Mouse (Mus musculus): ENCODE data around the gene Stk40. TPM values are rescaled to one million over a fixed set of nuclear protein-coding genes. Genes with fewer than 3 reads are reported as not detected.

Gene Stk40
- total RNA-seq, 2 experiments from 2014 or later = 34.4 to 39.0 TPM

- DNase-seq (ENCODE audit: low spot score in 2 of 2) = no peak
These were observed 15.3 kb downstream of the Stk40 start for GRCm38 (mm10) chr4:126119051-126119450.

DNA sequence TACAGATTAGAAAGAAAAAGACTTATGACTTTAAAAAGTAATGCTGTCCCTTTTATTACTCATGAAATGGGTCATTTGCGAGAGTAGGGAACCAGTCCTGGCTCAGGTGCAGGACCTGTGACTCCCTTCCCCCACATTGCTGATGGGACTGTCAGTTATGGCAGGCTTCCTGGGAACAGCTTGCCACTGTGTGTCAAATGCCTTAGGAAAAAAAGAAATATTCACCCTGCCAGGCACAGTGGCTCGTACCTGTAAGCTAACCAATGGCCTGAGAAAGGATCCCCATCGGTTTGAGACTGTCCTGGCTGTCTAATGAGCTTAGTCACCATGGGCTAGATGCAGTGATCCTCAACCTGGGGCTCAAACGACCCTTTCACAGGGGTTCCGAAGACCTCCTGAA is 16.3 kb downstream of the Stk40 start:
- no peak for DNase-seq (ENCODE audit: low spot score in 2 of 2)

GRCm38 (mm10) chr4:126120506-126120905 is 16.7 kb downstream of the Stk40 start:
- DNase-seq (ENCODE audit: low spot score in 2 of 2) = no peak

DNA sequence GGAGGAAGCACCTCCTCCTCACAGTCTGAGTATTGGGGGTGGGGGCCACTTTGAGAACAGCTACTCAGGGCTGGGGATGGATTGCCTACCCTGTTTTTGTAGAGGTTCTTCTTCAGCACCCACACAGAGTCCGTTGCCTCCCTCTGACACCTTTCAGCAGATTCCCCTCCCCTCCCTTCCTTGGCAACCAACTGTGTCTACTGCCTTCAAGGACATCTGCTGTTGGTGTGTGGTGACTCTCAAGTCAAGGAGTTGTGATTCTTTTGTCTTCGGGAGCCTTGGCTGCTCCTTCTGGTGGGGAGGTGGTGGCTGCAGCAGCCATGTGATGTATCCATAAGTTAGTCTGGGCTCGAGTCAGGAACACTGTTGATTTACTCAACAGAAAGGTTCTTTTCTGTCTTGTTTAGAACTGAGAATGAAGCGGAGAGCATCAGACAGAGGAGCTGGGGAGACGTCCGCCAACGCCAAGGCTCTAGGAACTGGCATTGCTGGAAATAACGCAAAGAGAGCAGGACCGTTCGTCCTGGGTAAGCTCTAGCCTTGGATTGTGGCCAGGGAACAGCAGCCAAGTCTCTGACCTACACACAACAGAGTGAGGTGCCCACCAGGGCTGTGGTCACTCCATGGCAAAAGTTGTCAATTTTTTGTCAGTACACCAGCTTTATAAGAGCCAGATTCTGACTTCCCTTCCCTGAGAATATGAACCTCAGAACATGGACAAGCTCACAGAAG is 19.7 kb downstream of the Stk40 start:
- DNase-seq (ENCODE audit: low spot score in 2 of 2) = no peak

DNA sequence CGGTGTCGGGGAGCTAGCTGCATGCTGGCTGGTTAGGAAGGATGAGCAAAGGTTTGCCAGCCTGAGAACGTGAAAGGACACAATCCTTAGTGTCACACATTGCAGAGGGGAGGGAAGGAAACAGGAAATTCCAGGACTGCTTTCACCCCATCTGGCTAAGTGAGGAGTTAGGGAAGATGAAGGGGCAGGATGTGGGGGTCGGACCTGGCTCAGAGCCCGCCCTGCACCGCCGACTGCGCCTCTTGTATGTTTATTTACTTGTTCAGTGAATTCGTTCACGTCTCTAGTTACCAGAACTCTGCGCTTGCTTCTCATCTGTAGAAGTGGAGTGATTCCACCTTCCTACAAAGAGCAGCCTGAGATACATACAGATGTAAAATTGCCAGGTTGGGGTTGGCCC is 26.7 kb downstream of the Stk40 start:
- no peak for DNase-seq (ENCODE audit: low spot score in 2 of 2)

- peak in 1 of 2 experiments; percentile 60 for DNase-seq (ENCODE audit: low spot score in 2 of 2)
These were observed 27.7 kb downstream of the Stk40 start for GRCm38 (mm10) chr4:126131290-126132121.

DNA sequence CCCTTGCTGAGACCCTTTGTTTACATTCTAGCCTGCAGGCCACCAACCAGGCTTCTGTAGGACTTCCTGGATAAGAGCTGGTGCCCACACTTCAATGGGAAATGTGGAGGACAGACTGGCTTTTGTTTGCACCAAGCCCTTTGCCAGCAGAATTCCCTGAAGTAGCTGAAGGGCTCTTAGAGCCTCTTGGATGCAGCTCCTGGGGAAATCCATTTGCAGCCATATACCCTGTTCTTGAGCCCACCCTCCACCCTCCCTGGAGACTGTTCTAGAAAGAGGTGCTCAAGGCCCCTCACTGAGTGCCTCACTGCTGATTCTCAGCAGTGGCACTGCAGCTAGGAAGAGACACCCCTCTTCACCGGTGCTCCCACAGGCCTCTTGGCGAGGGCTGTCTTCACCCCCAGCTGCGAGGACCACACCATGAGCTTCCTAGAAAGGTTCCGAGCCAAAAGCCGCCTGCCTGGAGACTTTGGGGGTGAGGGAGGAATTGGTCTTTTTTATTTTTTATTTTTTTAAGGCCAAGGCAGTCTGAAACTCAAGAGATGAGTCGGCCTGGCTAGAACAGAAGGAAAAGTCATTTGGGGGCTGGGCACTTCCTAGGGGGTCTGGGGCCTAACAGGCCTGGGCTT is 29.0 kb downstream of the Stk40 start:
- DNase-seq (ENCODE audit: low spot score in 2 of 2) = no peak

- DNase-seq (ENCODE audit: low spot score in 2 of 2) = no peak
These were observed 30.5 kb downstream of the Stk40 start for GRCm38 (mm10) chr4:126134236-126134635.

DNA sequence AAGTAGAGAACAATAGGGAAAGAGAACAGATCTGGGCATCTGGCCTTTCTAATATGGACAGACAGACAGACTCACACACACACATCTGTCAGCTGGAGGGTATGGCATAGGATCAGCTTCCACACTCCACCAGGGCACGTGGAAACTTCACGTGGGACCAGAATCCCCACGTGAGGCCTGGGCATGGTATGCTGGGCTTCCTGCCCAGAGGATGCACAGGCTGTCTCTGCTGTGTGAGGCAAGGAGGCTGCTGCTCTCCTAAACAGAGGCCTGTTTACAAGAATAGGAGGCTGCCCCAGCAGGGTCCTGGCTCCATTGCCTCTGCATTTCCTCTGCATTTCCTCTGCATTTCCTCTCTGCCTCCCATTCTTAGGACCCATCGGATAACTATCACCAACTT is 30.9 kb downstream of the Stk40 start:
- DNase-seq (ENCODE audit: low spot score in 2 of 2) = no peak

DNA sequence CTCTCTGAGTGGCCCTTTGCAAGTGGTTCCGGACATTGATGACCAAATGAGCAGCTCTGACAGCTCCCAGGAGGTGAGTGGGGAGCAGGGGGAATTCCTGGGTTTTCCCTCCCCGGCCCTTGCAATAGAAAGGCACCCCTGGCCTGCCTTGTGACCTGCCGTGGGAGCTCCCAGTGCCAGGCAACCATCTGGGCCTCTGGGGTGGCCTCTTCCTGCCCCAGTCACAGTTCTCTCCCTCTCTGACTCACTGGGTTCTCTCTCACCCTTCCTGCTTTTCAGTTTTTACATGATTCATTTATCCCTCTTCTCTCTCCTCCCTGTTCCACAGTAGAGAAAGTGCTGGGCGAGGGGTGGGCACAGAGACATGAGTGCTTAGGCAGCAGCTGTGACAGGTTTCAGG is 34.0 kb downstream of the Stk40 start:
- DNase-seq (ENCODE audit: low spot score in 2 of 2) = no peak

DNA sequence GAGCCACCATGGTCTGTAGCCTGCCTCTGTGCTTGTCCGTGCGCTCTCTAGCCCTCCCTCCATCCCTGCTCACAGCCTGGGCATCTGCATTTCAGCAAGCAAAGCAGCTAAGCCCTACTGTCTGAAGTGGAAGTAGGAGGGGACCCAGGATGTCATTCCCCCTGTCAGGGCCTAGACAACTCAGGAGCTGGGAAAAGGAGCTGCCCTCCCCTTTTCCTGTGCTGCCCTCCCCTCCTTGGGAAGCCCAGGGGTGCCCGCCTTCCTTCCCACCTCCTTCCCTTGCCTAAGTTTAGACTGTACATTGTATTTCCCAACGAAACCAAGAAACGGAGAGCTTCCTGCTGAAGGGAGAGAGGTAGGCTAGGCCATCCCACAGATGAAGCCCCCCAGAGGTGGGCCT is 37.3 kb downstream of the Stk40 start:
- DNase-seq (ENCODE audit: low spot score in 2 of 2) = no peak

DNA sequence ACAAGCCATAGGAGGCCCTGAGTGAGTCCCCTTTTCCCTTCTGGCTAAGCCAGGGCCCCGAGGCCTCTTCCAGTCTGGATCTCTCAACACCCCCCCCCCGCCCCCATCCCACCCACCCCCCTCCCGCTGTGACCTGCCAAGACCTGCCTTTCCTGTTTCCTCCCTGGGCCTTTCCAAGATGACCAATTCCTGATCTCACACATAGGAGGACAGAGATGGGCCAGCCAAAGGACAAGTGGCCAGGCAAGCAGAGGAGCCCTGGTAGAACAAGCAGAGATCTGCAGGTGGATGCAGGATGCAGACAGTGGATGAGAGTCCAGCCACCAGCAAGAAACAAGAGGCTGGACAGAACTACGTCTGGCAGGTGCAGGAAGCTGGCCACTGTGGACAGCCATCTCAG is 41.6 kb downstream of the Stk40 start:
- no peak for DNase-seq (ENCODE audit: low spot score in 2 of 2)

GRCm38 (mm10) chr4:126146974-126147532 is 43.3 kb downstream of the Stk40 start:
- no peak for DNase-seq (ENCODE audit: low spot score in 2 of 2)

GRCm38 (mm10) chr4:126147533-126148160 is 43.9 kb downstream of the Stk40 start, which contains the start of gene Eva1b:
Gene Eva1b (plus strand): TSS chr4:126147744.
- DNase-seq (ENCODE audit: low spot score in 2 of 2) = peak; percentile 66 to 82

- DNase-seq (ENCODE audit: low spot score in 2 of 2) = peak; percentile 54 to 77
These were observed 44.6 kb downstream of the Stk40 start for GRCm38 (mm10) chr4:126148161-126148961.

DNA sequence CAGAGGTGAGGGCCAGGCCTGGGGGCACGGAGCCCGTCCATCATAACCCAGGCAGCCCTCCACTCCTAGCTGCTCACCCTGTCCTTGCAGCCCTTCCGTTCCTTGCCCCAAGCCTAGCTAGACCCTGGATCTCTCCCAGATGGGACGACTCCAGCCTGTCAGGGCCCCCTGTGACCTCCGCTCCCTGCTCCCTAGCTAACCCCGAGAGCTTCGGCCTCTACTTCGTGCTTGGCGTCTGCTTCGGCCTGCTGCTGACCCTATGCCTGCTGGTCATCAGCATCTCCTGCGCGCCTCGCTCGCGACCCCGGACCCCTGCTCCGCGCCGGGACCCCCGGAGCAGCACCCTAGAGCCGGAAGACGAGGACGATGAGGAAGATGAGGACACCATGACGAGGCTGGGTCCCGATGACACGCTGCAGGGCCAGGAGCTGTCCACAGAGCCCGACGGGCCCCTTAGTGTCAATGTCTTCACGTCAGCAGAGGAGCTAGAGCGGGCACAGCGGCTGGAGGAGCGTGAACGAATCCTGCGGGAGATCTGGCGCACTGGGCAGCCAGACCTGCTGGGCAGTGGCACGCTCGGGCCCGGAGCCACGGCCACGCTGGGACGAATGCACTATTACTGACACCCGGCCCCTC is 45.4 kb downstream of the Stk40 start:
- no peak for DNase-seq (ENCODE audit: low spot score in 2 of 2)

GRCm38 (mm10) chr4:126149798-126150197 is 46.0 kb downstream of the Stk40 start:
- no peak for DNase-seq (ENCODE audit: low spot score in 2 of 2)

DNA sequence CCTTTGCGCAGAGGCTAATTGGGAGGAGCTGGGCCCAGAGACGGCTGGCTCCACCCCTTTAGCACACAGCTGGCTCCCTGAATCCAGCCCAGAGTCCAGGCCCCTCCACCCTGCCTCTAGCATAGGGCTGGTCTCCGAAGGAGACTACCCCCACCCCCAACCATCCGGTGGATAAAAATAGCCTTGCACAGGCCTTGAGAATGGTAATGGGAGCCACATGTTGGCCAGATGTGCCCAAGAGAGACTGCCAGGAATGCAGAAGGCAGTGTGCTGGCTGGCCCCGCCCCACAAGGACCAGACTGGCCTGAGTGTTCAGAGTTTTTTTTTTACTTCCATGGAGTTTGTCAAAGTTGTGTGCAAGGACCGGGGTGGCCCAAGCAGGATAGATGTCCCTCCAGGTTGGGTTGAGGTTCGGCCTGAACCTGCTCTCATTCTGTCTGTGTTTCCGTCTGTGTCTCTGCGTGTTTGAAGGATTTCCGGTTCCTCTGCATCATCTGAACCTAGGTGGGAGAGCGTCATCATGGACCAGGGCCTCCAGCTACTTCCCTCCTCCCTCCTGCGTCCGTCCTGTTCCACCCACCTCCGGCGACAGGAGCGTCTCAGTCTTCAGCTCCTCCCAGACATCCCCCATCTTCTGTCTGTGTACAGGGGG is 46.7 kb downstream of the Stk40 start:
- peak; percentile 66 to 85 for DNase-seq (ENCODE audit: low spot score in 2 of 2)

- DNase-seq (ENCODE audit: low spot score in 2 of 2) = no peak
These were observed 47.2 kb downstream of the Stk40 start for GRCm38 (mm10) chr4:126150949-126151320.

Measured in gastrocnemius, postnatal 4 days (tissue).